Mouse (Mus musculus) embryo, embryonic 9.5 days (tissue): Measurements from ENCODE around the gene Opn4.

ENCODE experiments used
- DNase-seq: peaks from one replicate; pipeline ENCODE4 v3.0.0-alpha.2; 2017; ENCODE audit errors: extremely low spot score

Opn4 gene

DNA sequence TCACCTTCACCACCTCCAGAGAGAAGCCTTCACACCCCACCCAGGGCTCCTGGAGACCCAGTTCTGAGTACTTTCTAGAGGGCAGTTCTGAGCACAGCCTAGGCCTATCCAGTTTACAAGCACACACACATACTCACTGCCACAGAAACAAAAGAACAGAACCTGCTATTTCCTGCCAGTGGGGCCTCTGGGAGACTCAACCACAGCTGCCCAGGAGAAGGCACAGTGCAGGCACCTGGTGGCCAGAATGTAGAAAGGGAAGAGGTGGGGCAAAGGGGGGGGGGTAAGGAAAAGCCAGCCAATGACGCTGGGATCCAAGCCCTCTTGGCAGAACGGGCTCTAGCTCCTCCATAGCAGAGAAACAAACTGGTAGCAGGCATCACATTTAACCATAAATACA is 37.5 kb downstream of the Opn4 start:
- DNase-seq: no peak

DNA sequence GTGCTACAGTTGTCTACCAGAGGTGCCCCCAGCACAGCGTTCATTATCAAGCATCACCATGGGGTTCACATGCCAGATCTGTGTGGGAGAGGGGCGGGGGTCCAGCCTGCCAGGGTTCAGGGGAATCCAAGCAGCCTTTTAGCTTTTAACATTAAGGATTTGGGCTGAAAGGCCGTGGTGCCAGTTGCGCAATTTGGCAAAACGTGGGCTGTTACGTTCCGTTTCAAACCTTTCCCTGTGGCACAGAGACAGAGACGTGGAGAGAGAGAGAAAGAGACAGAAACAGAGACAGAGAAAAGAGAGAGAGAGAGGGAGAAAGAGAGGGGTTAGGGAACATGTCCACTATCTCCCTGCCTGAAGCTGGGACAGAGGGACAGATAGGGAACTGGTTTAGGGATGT is 38.3 kb downstream of the Opn4 start:
- DNase-seq: no peak

GRCm38 (mm10) chr14:34558947-34559346 is 41.0 kb downstream of the Opn4 start:
- no peak for DNase-seq

DNA sequence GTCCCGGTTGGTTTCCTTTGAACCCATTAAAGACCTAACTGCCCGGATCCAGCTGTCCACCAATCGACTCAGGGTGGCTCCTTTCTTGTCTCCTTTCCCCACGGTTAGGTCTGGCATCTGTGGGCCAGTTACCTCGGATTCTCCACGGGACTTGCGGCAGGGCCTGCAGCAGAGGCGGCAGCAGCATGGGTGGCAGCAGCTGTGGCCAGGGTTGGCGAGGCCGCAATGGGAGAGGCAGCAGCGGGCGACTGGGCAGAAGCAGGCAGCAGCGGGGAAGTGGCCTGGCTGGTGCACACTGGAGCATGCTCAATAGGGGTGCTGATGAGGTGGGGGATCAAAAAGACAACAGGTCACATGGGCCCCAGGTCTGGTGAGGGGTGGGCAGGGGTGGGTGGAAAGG is 44.7 kb downstream of the Opn4 start:
- DNase-seq: no peak

DNA sequence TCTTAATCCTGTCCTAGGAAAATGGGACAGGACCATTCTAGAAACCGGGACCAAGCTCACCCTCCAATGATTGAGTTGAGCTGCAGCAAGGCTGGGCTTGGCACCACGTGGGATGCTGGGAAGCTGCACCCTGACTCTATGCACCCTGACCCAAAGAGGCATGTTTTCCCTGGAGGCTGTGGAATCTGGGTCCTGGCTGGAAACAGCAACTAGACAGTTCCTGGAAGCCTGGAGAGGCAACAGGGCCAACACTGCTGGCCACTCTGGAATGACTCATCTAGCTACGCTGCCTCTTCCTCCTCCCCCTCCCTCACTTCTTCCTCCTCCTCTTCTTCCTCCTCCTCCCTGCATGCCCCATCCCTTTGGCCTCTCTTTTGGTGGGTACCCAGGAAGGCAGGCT is 45.9 kb downstream of the Opn4 start:
- no peak for DNase-seq

GRCm38 (mm10) chr14:34553470-34553869 is 46.5 kb downstream of the Opn4 start:
- no peak for DNase-seq

GRCm38 (mm10) chr14:34552226-34552625 is 47.7 kb downstream of the Opn4 start:
- DNase-seq: no peak

GRCm38 (mm10) chr14:34549004-34549671 is 50.8 kb downstream of the Opn4 start:
- peak; percentile 90 for DNase-seq

DNA sequence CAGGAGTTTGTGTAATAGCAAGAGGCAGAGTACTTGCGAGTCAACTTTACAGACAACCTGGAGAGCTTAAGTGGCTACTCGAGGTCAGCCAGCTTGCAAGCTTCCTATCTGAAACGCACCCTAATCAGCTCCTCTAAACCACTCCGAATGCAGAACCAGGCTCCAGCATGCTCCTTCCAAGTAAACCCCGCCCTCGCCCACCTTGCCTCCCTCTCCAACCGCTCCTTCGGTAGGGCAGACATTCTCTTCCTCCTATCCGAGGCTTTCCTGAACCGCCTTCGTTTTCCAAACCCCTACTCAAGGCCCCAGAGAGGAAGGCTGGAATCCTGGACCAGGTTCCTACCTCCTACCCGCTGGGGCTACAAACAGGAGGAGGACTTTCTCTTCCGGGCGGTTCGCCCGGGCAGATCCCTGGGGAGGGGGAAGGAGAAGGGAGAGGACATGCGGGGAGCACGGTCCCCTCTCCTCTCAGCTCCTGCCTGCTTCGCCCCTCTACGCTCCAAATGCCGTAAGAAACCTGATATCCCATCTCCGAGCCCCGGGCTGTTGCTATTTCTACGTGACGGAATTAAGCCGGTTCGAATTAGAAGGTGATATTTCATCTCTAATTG is 51.4 kb downstream of the Opn4 start:
- DNase-seq: peak; percentile 77

DNA sequence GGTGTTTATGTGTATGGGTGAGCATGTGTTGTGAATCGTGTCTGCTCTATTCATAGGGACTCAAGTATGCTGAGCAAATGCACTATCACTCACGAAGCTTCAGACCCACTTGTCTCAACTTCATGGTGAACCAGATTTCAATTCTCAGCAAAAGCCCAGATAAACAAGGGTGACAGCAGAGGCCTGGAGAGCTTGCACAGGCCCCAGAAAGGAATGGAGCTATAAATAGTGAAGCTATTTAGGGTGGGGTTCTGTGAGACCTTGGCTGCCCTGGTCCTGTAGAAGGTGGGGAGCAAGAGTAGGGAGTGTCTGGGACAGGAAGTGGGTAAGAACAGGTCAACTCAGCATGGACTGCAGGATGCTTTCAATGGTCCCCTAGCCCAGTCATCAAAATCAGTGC is 55.4 kb downstream of the Opn4 start:
- no peak for DNase-seq

- no peak for DNase-seq
Measured at GRCm38 (mm10) chr14:34544001-34544400, 55.9 kb downstream of the Opn4 start.

DNA sequence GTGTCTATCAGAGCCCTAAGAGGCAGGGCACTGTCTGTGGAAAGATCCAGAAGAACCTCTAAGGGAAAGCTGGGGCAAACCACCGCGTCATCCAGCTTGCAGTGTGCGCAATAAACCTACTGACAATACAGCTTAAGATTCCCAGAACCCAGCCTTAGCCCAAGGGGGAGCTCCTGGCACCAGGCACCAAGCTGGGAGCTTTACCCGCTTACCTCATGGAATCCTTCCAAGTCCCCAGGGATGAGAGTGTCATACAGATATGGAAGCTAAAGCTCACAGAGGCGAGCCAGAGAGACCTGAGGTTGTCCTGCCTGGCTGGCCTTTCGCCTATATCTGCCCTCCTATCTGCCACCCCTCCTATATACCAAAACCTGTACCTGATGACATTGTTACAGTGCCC is 56.3 kb downstream of the Opn4 start:
- no peak for DNase-seq

DNA sequence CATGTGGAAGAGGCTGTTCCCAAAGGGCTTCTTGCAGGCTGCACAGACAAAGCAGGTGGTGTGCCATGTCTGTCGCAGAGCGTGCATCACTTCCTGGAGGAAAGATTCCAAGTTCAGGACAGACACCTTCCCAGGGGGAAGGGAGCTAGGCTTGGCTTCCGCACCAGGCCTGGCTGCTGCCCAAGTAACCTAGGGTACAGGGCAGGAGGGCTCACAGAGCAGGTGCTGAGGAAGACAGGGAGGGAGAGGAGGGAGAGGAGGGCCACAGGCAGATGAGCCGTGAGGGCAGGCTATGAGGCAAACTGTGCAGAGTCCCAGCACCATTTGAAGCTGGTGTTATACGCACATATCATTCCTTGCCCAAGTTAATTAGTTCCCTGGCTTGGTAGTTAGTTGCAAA is 58.0 kb downstream of the Opn4 start:
- DNase-seq: no peak

DNA sequence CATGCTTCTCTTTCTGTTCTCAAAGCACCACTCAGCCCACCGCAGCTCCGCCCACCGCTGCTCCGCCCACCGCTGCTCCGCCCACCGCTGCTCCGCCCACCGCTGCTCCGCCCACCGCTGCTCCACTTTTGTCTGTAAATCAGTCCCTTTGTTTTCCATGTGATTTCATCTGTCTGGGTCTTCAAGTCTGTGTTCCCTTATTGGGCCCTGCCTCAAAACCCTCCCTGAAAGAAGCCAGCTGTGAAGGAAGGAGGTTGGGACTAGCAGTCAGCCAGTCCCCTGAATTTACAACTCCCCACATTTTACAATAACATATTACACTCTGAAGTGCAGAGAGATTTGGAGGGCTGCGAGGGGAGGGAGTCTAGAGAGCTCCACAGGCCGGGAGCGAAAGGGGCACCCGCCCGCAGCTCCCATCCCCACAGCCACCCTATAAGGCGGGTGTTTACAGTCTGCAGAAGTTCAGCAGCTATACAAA is 59.2 kb downstream of the Opn4 start:
- peak; percentile 54 for DNase-seq
